Mouse (Mus musculus) cerebellum, adult 2 months (tissue): ENCODE data around the gene Ugt1a8. TPM values are rescaled to one million over a fixed set of nuclear protein-coding genes. Genes with fewer than 3 reads are reported as not detected.

Source experiments
- DNase-seq, 2 experiments: peaks; one replicate each; pipeline ENCODE4 v3.0.0; 2021
- H3K27ac ChIP-seq: fragments of 200-500 bp; 2 replicates; pipeline ENCODE4 v1.5.1; 2012; ENCODE audit warnings: low read length, control low read depth, inconsistent platforms; ENCODE audit not compliant: insufficient read depth
- H3K27me3 ChIP-seq: fragments of 200-500 bp; 2 replicates; pipeline ENCODE4 v1.6.1; 2012; ENCODE audit warnings: inconsistent platforms, mild to moderate bottlenecking, low read length, moderate library complexity; ENCODE audit not compliant: control insufficient read depth, insufficient read depth
- H3K4me1 ChIP-seq: fragments of 200-500 bp; 2 replicates; pipeline ENCODE4 v1.6.1; 2011; ENCODE audit warnings: low read length; ENCODE audit not compliant: control insufficient read depth, insufficient read depth
- H3K4me3 ChIP-seq: fragments of 200-500 bp; replicated peaks from 2 replicates; pipeline ENCODE3; 2011; ENCODE audit warnings: mild to moderate bottlenecking, low read depth, low read length, control low read depth; ENCODE audit not compliant: insufficient read depth
- CTCF ChIP-seq: fragments of 200-500 bp; IDR thresholded peaks from 2 replicates; pipeline ENCODE4 v1.5.1; 2011; ENCODE audit warnings: low read depth, mild to moderate bottlenecking, control low read depth, low read length, moderate library complexity, borderline replicate concordance; ENCODE audit not compliant: insufficient read depth
- POLR2A ChIP-seq: fragments of 200-500 bp; IDR thresholded peaks from 2 replicates; pipeline ENCODE4 v1.6.1; 2011; ENCODE audit warnings: low read length, control low read depth, borderline replicate concordance; ENCODE audit not compliant: insufficient read depth
- WGBS: fragments of 180-500 bp; shearing (Covaris S2); methylation state at CpG from one replicate; pipeline ENCODE4 v1.1.7; 2018; 5-methylcytosine and 5-hydroxymethylcytosine counted together
- polyA plus RNA-seq: library from polyadenylated mRNA; depleted of rRNA; stranded (reverse); fragments of >200 nt; gene quantifications from 2 replicates; pipeline ENCODE4 v1.2.3, GENCODE M21; 2012

The Ugt1a8 gene
- polyA plus RNA-seq, 1 experiment: not detected

DNA sequence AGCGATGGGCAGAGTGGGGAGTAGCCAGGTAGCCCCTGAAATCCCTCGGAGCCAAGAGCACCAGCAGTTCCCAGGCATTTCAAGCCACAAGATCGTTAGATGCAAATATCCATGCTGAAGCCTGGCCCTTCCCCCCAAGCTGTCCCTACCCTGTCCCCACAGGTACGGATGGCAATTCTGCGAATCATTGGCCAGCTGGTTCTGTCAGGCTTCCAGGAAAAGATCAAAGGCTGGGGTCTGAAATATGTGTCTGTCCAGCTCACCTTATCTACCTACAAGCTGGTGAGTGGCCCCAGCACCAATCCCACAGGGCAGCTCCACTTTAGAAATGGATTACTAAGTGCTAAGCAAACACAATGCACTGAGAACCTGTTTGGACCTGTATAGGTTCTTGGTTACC, 149.7 kb downstream of the Ugt1a8 start:
- no peak for TF ChIP-seq POLR2A
- Histone ChIP-seq H3K4me1 (no peaks in the 10 kb centered on the region), H3K27ac (no peak overlapping the region), H3K27me3 (no peaks in the 10 kb centered on the region), H3K4me3 (no peak overlapping the region)
- 72% methylated on average over 5 of the region's 5 CpGs for WGBS
- DNase-seq: no peak

DNA sequence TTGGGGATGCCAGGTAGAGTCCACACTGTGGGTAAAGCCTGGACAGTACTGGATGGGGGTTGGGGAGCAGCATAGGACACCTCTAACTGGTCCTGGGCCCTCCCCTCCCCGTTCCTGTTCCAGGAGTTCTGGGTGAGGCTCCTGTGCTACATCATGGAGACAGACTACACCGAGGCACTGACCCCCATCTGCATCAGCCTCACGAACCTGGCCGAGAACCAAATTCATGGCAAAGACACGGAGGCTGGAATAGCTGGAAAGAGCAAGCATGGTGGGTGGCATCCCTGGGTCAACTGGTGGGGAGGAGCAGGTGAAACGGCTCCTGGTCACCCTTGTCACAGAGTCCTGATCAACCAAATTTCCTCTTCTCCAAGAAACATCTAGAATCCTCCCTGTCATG, 151.2 kb downstream of the Ugt1a8 start:
- no peaks in the 10 kb centered on the region for H3K27me3 ChIP-seq
- no peak overlapping the region for H3K27ac ChIP-seq
- H3K4me1 ChIP-seq: no peaks in the 10 kb centered on the region
- 63% methylated on average over 6 of the region's 6 CpGs for WGBS
- no peak overlapping the region for H3K4me3 ChIP-seq
- TF ChIP-seq POLR2A: no peak
- TF ChIP-seq CTCF: no peak
- no peak for DNase-seq

DNA sequence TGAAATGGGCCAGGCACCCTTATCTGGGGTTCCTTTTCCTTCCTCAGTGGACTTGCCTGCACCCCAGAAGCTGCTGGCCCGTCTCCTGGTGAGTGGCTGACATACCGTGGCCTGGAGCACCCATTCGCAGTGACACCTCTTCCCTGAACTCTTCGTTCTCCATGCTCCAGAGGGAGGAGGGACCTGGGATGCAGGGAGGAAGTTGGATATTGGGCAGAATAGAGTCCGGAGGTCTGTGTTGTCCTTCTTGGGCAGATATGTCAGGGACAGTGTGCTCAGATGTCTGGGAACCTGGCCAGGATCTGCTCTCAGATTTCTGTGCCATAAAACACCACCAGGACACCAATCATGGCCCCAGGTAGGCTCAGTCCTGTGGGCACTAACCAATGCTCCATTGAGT, 152.5 kb downstream of the Ugt1a8 start:
- H3K27me3 ChIP-seq: no peaks in the 10 kb centered on the region
- TF ChIP-seq POLR2A (no peak), CTCF (no peak)
- H3K4me3 ChIP-seq: no peak overlapping the region
- no peaks in the 10 kb centered on the region for H3K4me1 ChIP-seq
- no peak for DNase-seq
- WGBS: 71% methylated on average over 5 of the region's 5 CpGs
- H3K27ac ChIP-seq: no peak overlapping the region

DNA sequence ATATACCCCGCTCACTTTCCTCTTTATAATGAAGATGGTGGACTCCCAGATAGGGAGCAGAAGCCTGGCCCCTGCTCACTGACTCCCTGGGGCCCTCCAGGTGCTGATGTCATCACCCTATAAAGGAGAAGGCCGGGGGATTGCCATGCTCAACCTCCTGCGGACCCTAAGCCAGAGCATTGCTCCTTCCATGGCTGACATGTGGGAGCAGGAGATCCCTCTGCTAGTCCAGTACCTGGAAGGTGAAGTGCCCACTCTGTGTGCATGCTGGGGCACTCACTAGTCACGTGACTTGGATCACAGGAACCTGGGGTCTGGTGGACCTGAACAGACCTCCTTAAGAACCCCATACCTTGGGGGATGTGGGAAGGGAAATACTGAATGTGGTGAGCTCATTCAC, 153.0 kb downstream of the Ugt1a8 start:
- no peak for TF ChIP-seq POLR2A
- TF ChIP-seq CTCF: no peak
- 65% methylated on average over 4 of the region's 4 CpGs for WGBS

DNA sequence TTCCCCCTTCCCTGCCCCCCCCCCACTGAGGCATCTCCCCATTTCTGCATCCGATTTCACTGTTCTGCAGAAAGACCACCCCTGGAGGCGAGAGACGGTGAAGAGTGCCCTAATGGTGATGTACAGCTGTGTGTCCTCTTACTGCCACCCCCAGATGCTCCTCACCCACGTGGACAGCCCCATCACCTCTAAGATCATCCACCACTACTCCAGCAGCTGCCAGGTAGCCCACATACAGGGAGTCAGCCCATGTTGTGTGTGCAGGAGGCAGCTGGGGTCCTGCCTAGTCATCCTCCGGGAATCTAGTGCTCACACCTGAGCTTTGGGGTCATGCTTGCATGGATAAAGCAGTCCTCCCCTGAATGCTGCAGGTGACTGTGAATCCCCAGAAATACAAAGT, 156.2 kb downstream of the Ugt1a8 start:
- Histone ChIP-seq H3K4me3 (no peak overlapping the region), H3K4me1 (no peaks in the 10 kb centered on the region), H3K27ac (no peak overlapping the region), H3K27me3 (no peaks in the 10 kb centered on the region)
- TF ChIP-seq POLR2A: no peak
- TF ChIP-seq CTCF: no peak
- 61% methylated on average over 5 of the region's 5 CpGs for WGBS
- no peak for DNase-seq

More for the DNA sequence above, 153.0 kb downstream of the Ugt1a8 start:
- no peaks in the 10 kb centered on the region for H3K4me1 ChIP-seq
- DNase-seq: no peak
- no peak overlapping the region for H3K27ac ChIP-seq
- H3K27me3 ChIP-seq: no peaks in the 10 kb centered on the region
- no peak overlapping the region for H3K4me3 ChIP-seq

DNA sequence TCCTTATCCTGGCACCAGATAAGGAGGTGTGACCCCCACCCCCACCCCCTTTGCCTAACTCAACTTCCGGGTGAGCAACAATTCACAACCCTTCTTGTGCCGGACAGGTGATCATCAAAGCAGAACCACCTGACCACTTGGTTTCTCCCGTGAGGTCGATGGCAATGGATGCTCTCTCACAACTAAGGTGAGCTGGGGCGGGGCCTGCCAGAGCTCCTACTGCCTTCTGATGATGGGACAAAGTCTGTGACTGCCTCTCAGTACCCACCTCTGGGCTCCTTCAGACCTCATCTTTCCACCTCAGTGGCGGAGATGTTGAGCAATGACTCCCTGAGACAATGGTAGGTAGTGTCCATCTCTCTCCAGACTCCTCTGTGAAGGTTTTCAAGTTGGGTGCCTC, 158.3 kb downstream of the Ugt1a8 start:
- Histone ChIP-seq H3K27ac (no peak overlapping the region), H3K4me1 (no peaks in the 10 kb centered on the region), H3K4me3 (no peak overlapping the region), H3K27me3 (no peaks in the 10 kb centered on the region)
- no peak for DNase-seq
- no peak for TF ChIP-seq POLR2A
- TF ChIP-seq CTCF: no peak
- WGBS: 77% methylated on average over 6 of the region's 6 CpGs

DNA sequence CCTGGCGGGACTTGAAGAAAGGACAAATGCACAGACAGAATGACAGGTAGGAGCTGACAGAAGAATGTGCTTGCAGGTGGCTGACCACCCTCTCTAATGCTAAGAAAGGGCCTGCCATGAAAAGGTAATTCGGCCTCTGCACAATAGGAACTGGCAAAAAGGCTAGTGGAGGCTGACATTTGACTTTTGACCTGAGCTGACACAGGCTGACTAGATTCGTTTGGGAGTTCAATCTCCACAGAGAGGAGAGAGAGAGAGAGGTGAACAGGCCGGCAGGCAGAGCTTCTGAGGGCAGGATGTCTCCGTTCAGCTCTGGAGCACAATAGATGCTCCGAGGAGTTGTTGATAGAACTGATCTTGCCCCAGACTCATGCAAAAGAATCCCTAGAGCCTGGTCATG, 158.8 kb downstream of the Ugt1a8 start:
- no peak for TF ChIP-seq POLR2A
- no peak for TF ChIP-seq CTCF
- Histone ChIP-seq H3K27ac (no peak overlapping the region), H3K4me3 (no peak overlapping the region), H3K27me3 (no peaks in the 10 kb centered on the region), H3K4me1 (no peaks in the 10 kb centered on the region)
- 47% methylated on average over 6 of the region's 6 CpGs for WGBS
- DNase-seq: no peak

DNA sequence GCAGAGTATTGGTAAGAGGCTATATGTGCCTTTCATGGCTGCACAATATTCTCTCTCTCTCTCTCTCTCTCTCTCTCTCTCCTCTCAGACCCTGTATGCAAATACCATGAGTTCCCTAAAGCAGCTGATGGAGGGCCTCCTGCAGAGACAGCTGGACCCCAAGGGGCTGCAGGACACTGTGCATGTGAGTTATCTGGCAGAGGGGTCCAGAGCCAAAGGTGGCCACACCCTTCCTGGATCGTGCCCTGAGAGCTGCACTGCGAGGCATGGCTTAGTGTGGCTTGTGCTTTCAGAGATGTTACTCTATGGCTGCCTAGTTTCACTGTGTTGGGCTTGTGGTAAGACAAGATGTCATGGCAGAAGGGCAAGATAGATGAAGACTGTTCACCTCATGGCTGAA, 160.0 kb downstream of the Ugt1a8 start:
- no peaks in the 10 kb centered on the region for H3K27me3 ChIP-seq
- H3K4me3 ChIP-seq: no peak overlapping the region
- no peak overlapping the region for H3K27ac ChIP-seq
- 46% methylated on average over 2 of the region's 2 CpGs for WGBS
- TF ChIP-seq CTCF: no peak
- no peak for TF ChIP-seq POLR2A
- H3K4me1 ChIP-seq: no peaks in the 10 kb centered on the region
- DNase-seq: no peak

DNA sequence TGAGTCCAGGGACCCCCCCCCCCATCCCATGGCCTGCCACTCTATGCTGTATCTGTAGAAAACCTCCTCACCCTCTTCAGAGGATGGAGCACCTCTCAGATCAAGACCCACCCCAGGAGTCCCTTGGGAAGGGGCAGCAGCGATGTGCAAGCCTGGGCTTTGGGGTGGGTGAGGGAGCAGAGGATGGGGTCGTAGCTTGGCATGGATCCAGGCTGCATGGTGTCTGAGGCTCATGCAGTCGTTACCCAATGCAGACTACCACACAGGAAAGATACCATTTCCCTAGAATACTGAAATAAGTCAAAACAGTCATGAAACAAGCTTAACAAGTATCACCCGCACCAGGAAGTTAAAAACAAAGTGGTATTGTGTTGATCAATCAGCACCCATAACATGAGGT, 161.0 kb downstream of the Ugt1a8 start:
- no peaks in the 10 kb centered on the region for H3K4me1 ChIP-seq
- no peak for TF ChIP-seq POLR2A
- WGBS: 56% methylated on average over 4 of the region's 4 CpGs
- H3K27ac ChIP-seq: no peak overlapping the region
- no peaks in the 10 kb centered on the region for H3K27me3 ChIP-seq
- DNase-seq: no peak
- no peak overlapping the region for H3K4me3 ChIP-seq
